Comparison of ENCODE assay signal across 19 mouse cellular contexts in the genomic region with DNA sequence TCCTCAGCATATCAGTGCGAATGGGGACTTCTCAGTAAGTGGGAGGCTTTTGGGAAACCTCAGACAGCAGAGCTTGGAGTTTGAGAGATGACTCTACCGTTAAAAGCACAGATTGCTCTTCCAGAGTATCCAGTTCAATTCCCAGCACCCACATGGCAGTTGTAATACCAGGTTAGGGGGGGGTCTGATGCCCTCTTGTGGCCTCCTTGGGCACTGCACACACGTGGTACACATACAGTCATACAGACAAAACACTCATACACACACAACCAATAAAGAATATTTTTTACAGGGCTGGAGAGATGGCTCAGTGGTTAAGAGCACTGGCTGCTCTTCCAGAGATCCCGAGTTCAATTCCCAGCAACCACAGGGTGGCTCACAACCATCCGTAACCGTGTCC. TPM values are rescaled to one million over a fixed set of nuclear protein-coding genes. Genes with fewer than 3 reads are reported as not detected.
A peak's percentile ranks its signal among the peaks of the same experiment; 100 is the strongest.
DNase-seq lines count a peak whose midpoint lies in the region; ATAC-seq and TF ChIP-seq lines count a peak whose summit lies in the region.
"Had no signal": no experiment of that assay in that cellular context is flagged by ENCODE, and none has a peak within 500 bp of the region (broad histone marks: within the 10 kb centered on the region; RNA-seq: fewer than 3 reads in every experiment).

No protein-coding gene starts in this region.

- H3K27ac ChIP-seq in intestine, postnatal 0 days (ENCODE audit: low read depth, low read length): no peak overlapping the region
- H3K27ac ChIP-seq in intestine, embryonic 16.5 days (ENCODE audit: low read length): no peak overlapping the region
- H3K27ac ChIP-seq in lung, embryonic 14.5 days (ENCODE audit: low read depth): no peak overlapping the region
- no peak overlapping the region for H3K27ac ChIP-seq in ES-E14 (ENCODE audit: insufficient read depth, low read depth, low read length, poor library complexity, severe bottlenecking)
- H3K27ac ChIP-seq: embryonic facial prominence, embryonic 10.5 days; forebrain, embryonic 10.5 days; heart, embryonic 13.5 days had no signal

- no peak overlapping the region for H3K9ac ChIP-seq in intestine, postnatal 0 days (ENCODE audit: low read depth, low read length)
- H3K9ac ChIP-seq in intestine, embryonic 16.5 days (ENCODE audit: low read depth, low read length): no peak overlapping the region
- H3K9ac ChIP-seq in lung, embryonic 14.5 days: no peak overlapping the region
- H3K9ac ChIP-seq in ES-E14 (ENCODE audit: insufficient read depth, low read depth, low read length, poor library complexity, severe bottlenecking): no peak overlapping the region
- H3K9ac ChIP-seq: heart, embryonic 13.5 days had no signal

- no peak for DNase-seq in lung, embryonic 14.5 days
- no peak for DNase-seq in lung, postnatal 25 days (ENCODE audit: low spot score)
- DNase-seq in ES-E14 (ENCODE audit: low read depth, low spot score) (no peak), ZHBTc4 (ENCODE audit: low read depth, low spot score) (peak; percentile 35)
- DNase-seq: adrenal gland, adult 2 months; adrenal gland, postnatal 25 days; cerebellum, adult 18-20 months; cerebellum, postnatal 10 days; gastrocnemius, postnatal 14 days; heart, postnatal 36 days had no signal

- H3K4me1 ChIP-seq in intestine, postnatal 0 days (replicated peaks; ENCODE audit: control insufficient read depth, insufficient read depth, low read length): no peaks in the 10 kb centered on the region
- H3K4me1 ChIP-seq in intestine, embryonic 16.5 days (ENCODE audit: control insufficient read depth, insufficient read depth, low read length): no peaks in the 10 kb centered on the region
- no peaks in the 10 kb centered on the region for H3K4me1 ChIP-seq in lung, embryonic 14.5 days (ENCODE audit: insufficient read depth)
- H3K4me1 ChIP-seq in ES-E14 (ENCODE audit: control insufficient read depth in 2 of 2, insufficient read depth in 2 of 2, low read length in 2 of 2, poor library complexity in 1 of 2): no peaks in the 10 kb centered on the region
- H3K4me1 ChIP-seq: embryonic facial prominence, embryonic 10.5 days had no signal

- H3K4me2 ChIP-seq in intestine, postnatal 0 days (replicated peaks; ENCODE audit: low read depth): no peak overlapping the region
- no peak overlapping the region for H3K4me2 ChIP-seq in intestine, embryonic 16.5 days (ENCODE audit: low read depth, low read length)
- no peak overlapping the region for H3K4me2 ChIP-seq in lung, embryonic 14.5 days
- H3K4me2 ChIP-seq: heart, embryonic 13.5 days had no signal

- no peaks in the 10 kb centered on the region for H3K36me3 ChIP-seq in intestine, postnatal 0 days (ENCODE audit: control insufficient read depth, insufficient read depth)
- no peaks in the 10 kb centered on the region for H3K36me3 ChIP-seq in intestine, embryonic 16.5 days (ENCODE audit: control insufficient read depth, insufficient read depth, low read length)
- no peaks in the 10 kb centered on the region for H3K36me3 ChIP-seq in lung, embryonic 14.5 days (ENCODE audit: insufficient read depth)
- no peaks in the 10 kb centered on the region for H3K36me3 ChIP-seq in ES-E14 (ENCODE audit: control insufficient read depth, insufficient read depth, low read length, poor library complexity, severe bottlenecking)
- H3K36me3 ChIP-seq: embryonic facial prominence, embryonic 10.5 days had no signal

- ATAC-seq in intestine, postnatal 0 days: no peak
- ATAC-seq in intestine, embryonic 16.5 days: no peak
- ATAC-seq in lung, embryonic 14.5 days (ENCODE audit: insufficient read depth): no peak
- ATAC-seq in erythroid progenitor cell, adult 5-6 weeks (replicated peaks; ENCODE audit: low FRiP score, poor library complexity, severe bottlenecking): no peak
- ATAC-seq: forebrain, embryonic 14.5 days; hindbrain, embryonic 16.5 days had no signal

- in situ Hi-C loops in ES-E14 (cut with MboI; ENCODE audit: low sequenced_read_pairs in 2 of 2, unreplicated experiment in 2 of 2): no loop called here

- H3K9me3 ChIP-seq in intestine, postnatal 0 days (ENCODE audit: control insufficient read depth): no peaks in the 10 kb centered on the region
- H3K9me3 ChIP-seq in intestine, embryonic 16.5 days (ENCODE audit: control insufficient read depth, low read length): peaks cover 3% of the 10 kb centered on the region; the same call in 1 of the 2 replicates
- no peaks in the 10 kb centered on the region for H3K9me3 ChIP-seq in lung, embryonic 14.5 days (ENCODE audit: low read depth, low read length)
- no peaks in the 10 kb centered on the region for H3K9me3 ChIP-seq in ES-E14 (ENCODE audit: control insufficient read depth, insufficient read depth, low read depth, low read length)

- TF ChIP-seq CTCF in intestine, postnatal 0 days (IDR thresholded peaks at IDR 0.05; ENCODE audit: low read depth): peak; percentile 16; the same call in 1 of the 2 replicates
- peak; percentile 22; the same call in 1 of the 2 replicates for TF ChIP-seq CTCF in lung, embryonic 14.5 days (IDR thresholded peaks at IDR 0.05; ENCODE audit: low read depth)

- H3K4me3 ChIP-seq in intestine, postnatal 0 days (ENCODE audit: low read depth, low read length): no peak overlapping the region
- H3K4me3 ChIP-seq in intestine, embryonic 16.5 days (ENCODE audit: low read length): no peak overlapping the region
- H3K4me3 ChIP-seq in lung, embryonic 14.5 days (ENCODE audit: low read depth, low read length): no peak overlapping the region
- H3K4me3 ChIP-seq in ES-E14 (ENCODE audit: insufficient read depth in 1 of 2, low read depth in 1 of 2, low read length in 2 of 2, poor library complexity in 1 of 2, severe bottlenecking in 1 of 2): no peak overlapping the region
- H3K4me3 ChIP-seq: embryonic facial prominence, embryonic 10.5 days; forebrain, embryonic 10.5 days; heart, embryonic 13.5 days had no signal

- WGBS in intestine, postnatal 0 days: 95% methylated on average over 6 of the region's 6 CpGs
- whole genome bisulfite sequencing in intestine, embryonic 16.5 days: 89% methylated on average over 6 of the region's 6 CpGs
- WGBS in lung, embryonic 14.5 days: 92% methylated on average over 6 of the region's 6 CpGs

- H3K27me3 ChIP-seq in intestine, postnatal 0 days (replicated peaks; ENCODE audit: control insufficient read depth, insufficient read depth, low read length): no peaks in the 10 kb centered on the region
- no peaks in the 10 kb centered on the region for H3K27me3 ChIP-seq in intestine, embryonic 16.5 days (replicated peaks; ENCODE audit: control insufficient read depth, insufficient read depth, low read length)
- no peaks in the 10 kb centered on the region for H3K27me3 ChIP-seq in lung, embryonic 14.5 days (ENCODE audit: insufficient read depth, low read length)

TF ChIP-seq in ES-E14, 5 proteins besides CTCF, POLR2A, EP300 and RAD21:
- no peak for TF ChIP-seq MAFK (IDR thresholded peaks at IDR 0.05; ENCODE audit: insufficient read depth, low read depth, low read length)
- TF ChIP-seq ZC3H11A (IDR thresholded peaks at IDR 0.05; ENCODE audit: borderline replicate concordance, low read depth, low read length): 0 out of 2 replicates have a peak, but pooled peaks have one; percentile 11

RNA-seq across cellular contexts. Expression of a gene that starts 54.3 kb away (rescaled TPM):
- polyA plus RNA-seq in intestine, postnatal 0 days (2015; fragmentation: Nextera tagmentation; extraction: Ambion mirVana): 0.30 and 0.34 TPM in 2 replicates
- polyA plus RNA-seq in intestine, embryonic 16.5 days (2015; fragmentation: Nextera tagmentation; extraction: Ambion mirVana): 0.26 and 0.29 TPM in 2 replicates
- polyA plus RNA-seq in lung, embryonic 14.5 days (2014; fragmentation: Nextera tagmentation; extraction: Ambion mirVana): 0.76 and 0.95 TPM in 2 replicates
- total RNA-seq in ES-E14 (2012; rRNA removed): 0.76 and 0.95 TPM in 2 replicates
- not detected in 2 replicates for total RNA-seq in erythroid progenitor cell, adult 5-6 weeks (2015; ENCODE audit: low replicate concordance)
- total RNA-seq in erythroid progenitor cell, adult 5-6 weeks (2017; ENCODE audit: low replicate concordance): not detected in 2 replicates
- total RNA-seq: MEL had no signal
